ENCODE assay signal across 15 mouse cellular contexts in the genomic region with DNA sequence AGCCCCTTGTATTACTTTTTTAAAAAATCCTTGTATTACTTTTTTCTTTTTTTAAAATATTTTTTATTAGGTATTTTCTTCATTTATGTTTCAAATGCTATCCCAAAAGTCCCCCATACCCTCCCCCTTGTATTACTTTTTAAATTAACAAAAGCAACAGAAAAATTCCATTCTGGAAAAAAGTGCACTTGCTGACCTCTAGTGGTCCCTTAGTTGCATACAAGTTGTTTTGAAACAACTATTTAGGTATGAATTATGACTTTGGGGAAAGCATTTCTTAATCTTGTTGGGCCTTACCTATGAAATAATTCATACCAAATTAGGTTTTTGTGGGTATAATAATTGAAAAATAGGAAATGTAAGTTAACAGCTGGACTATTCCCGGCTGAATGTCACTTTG. TPM values are rescaled to one million over a fixed set of nuclear protein-coding genes. Genes with fewer than 3 reads are reported as not detected.
DNase-seq lines count a peak whose midpoint lies in the region; ATAC-seq and TF ChIP-seq lines count a peak whose summit lies in the region.
"Had no signal": no experiment of that assay in that cellular context is flagged by ENCODE, and none has a peak within 500 bp of the region (broad histone marks: within the 10 kb centered on the region; RNA-seq: fewer than 3 reads in every experiment).

No protein-coding gene starts in this region.

- H3K9ac ChIP-seq in kidney, postnatal 0 days (ENCODE audit: low read depth, low read length): no peak overlapping the region
- H3K9ac ChIP-seq in midbrain, postnatal 0 days (replicated peaks; ENCODE audit: low read length, poor library complexity, severe bottlenecking): no peak overlapping the region
- no peak overlapping the region for H3K9ac ChIP-seq in midbrain, embryonic 13.5 days (replicated peaks)
- H3K9ac ChIP-seq: embryonic facial prominence, embryonic 15.5 days had no signal

- peak; percentile 47 for DNase-seq in embryo, embryonic 10.5 days (ENCODE audit: low spot score)
- no peak for DNase-seq in embryo, embryonic 10 days (ENCODE audit: low spot score)
- peak; percentile 60 for DNase-seq in kidney, postnatal 0 days (ENCODE audit: low spot score)
- no peak for DNase-seq in kidney, adult 18-20 months
- peak; percentile 15 for DNase-seq in midbrain, postnatal 0 days (ENCODE audit: low spot score)
- no peak for DNase-seq in adrenal gland, adult 8-10 months
- DNase-seq in cerebellum, postnatal 25 days: no peak
- DNase-seq: adrenal gland, postnatal 25 days; cerebellum, adult 2 months; kidney, postnatal 25 days; left cerebral cortex, postnatal 4 days had no signal

- no peaks in the 10 kb centered on the region for H3K9me3 ChIP-seq in kidney, postnatal 0 days (replicated peaks; ENCODE audit: low read length)
- H3K9me3 ChIP-seq in midbrain, postnatal 0 days (ENCODE audit: low read length): no peaks in the 10 kb centered on the region
- H3K9me3 ChIP-seq in midbrain, embryonic 13.5 days: no peaks in the 10 kb centered on the region
- H3K9me3 ChIP-seq: embryonic facial prominence, embryonic 15.5 days had no signal

- no peaks in the 10 kb centered on the region for H3K27me3 ChIP-seq in kidney, postnatal 0 days (ENCODE audit: insufficient read depth, low read length)
- H3K27me3 ChIP-seq in midbrain, postnatal 0 days (ENCODE audit: insufficient read depth, low read length): 0 out of 2 replicates have a peak, but pooled peaks cover 5% of the 10 kb centered on the region
- H3K27me3 ChIP-seq in midbrain, embryonic 13.5 days: no peaks in the 10 kb centered on the region

- no peaks in the 10 kb centered on the region for H3K36me3 ChIP-seq in kidney, postnatal 0 days (ENCODE audit: insufficient read depth, low read length)
- H3K36me3 ChIP-seq in midbrain, postnatal 0 days (ENCODE audit: insufficient read depth, low read length): no peaks in the 10 kb centered on the region
- H3K36me3 ChIP-seq in midbrain, embryonic 13.5 days: no peaks in the 10 kb centered on the region
- H3K36me3 ChIP-seq: embryonic facial prominence, embryonic 15.5 days had no signal

- 40% methylated on average over 1 of the region's 1 CpGs for WGBS in kidney, postnatal 0 days
- 44% methylated on average over 1 of the region's 1 CpGs for WGBS in midbrain, postnatal 0 days
- WGBS in midbrain, embryonic 13.5 days: 47% methylated on average over 1 of the region's 1 CpGs

- peak; percentile 69 for TF ChIP-seq CTCF in kidney, postnatal 0 days (IDR thresholded peaks at IDR 0.05; ENCODE audit: low read depth)
- peak; percentile 69 for TF ChIP-seq CTCF in midbrain, postnatal 0 days (IDR thresholded peaks at IDR 0.05)

- H3K4me2 ChIP-seq in kidney, postnatal 0 days (ENCODE audit: low read length): no peak overlapping the region
- no peak overlapping the region for H3K4me2 ChIP-seq in midbrain, postnatal 0 days (ENCODE audit: low read depth, low read length, poor library complexity, severe bottlenecking)
- no peak overlapping the region for H3K4me2 ChIP-seq in midbrain, embryonic 13.5 days (replicated peaks)
- H3K4me2 ChIP-seq: embryonic facial prominence, embryonic 15.5 days had no signal

- no peak overlapping the region for H3K27ac ChIP-seq in kidney, postnatal 0 days
- no peak overlapping the region for H3K27ac ChIP-seq in midbrain, postnatal 0 days (ENCODE audit: low read depth, low read length)
- no peak overlapping the region for H3K27ac ChIP-seq in midbrain, embryonic 13.5 days
- H3K27ac ChIP-seq: embryonic facial prominence, embryonic 15.5 days had no signal

- ATAC-seq in kidney, postnatal 0 days (replicated peaks; ENCODE audit: low FRiP score, low read depth): no peak
- ATAC-seq in midbrain, postnatal 0 days (ENCODE audit: low FRiP score): no peak
- ATAC-seq in midbrain, embryonic 13.5 days: no peak

- no peak overlapping the region for H3K4me3 ChIP-seq in kidney, postnatal 0 days (replicated peaks; ENCODE audit: low read depth, low read length)
- H3K4me3 ChIP-seq in midbrain, postnatal 0 days (ENCODE audit: low read depth, low read length): no peak overlapping the region
- H3K4me3 ChIP-seq in midbrain, embryonic 13.5 days (replicated peaks): no peak overlapping the region
- H3K4me3 ChIP-seq: embryonic facial prominence, embryonic 15.5 days had no signal

- no peaks in the 10 kb centered on the region for H3K4me1 ChIP-seq in kidney, postnatal 0 days (replicated peaks; ENCODE audit: insufficient read depth, low read length)
- H3K4me1 ChIP-seq in midbrain, postnatal 0 days (ENCODE audit: insufficient read depth, low read length): no peaks in the 10 kb centered on the region
- H3K4me1 ChIP-seq in midbrain, embryonic 13.5 days (replicated peaks): no peaks in the 10 kb centered on the region
- H3K4me1 ChIP-seq: embryonic facial prominence, embryonic 15.5 days had no signal

RNA-seq across cellular contexts. Expression of a gene that starts 13.4 kb away (rescaled TPM):
- polyA plus RNA-seq in kidney, postnatal 0 days (2015; fragmentation: Nextera tagmentation; extraction: Ambion mirVana): 0.23 and 0.47 TPM in 2 replicates
- total RNA-seq in midbrain, postnatal 0 days (2014; rRNA removed): not detected in 2 replicates
- polyA plus RNA-seq in midbrain, postnatal 0 days (2015; fragmentation: Nextera tagmentation; extraction: Ambion mirVana): 0.12 TPM in 1 of 2 replicates, not detected in the other
- not detected in 2 replicates for polyA plus RNA-seq in midbrain, embryonic 13.5 days (2015; fragmentation: Nextera tagmentation; extraction: Ambion mirVana)
- 1 to 10 TPM in 2 of 4 experiments, under 1 TPM in 2; 0.52 to 2.7 (median 1.1) TPM for total RNA-seq in adrenal gland, adult 8-10 months (2022)
- total RNA-seq: hematopoietic stem cell, adult 5-6 weeks; left cerebral cortex, postnatal 4 days; megakaryocyte progenitor cell, adult 5-6 weeks had no signal
- polyA plus RNA-seq: cerebellum, adult 2 months had no signal

RNA-seq across cellular contexts. Expression of a gene that starts 22.4 kb away (rescaled TPM):
- polyA plus RNA-seq in kidney, postnatal 0 days (2015; fragmentation: Nextera tagmentation; extraction: Ambion mirVana): 99.7 and 101 TPM in 2 replicates
- total RNA-seq in midbrain, postnatal 0 days (2014; rRNA removed): 73.6 and 119 TPM in 2 replicates
- 74.0 and 79.5 TPM in 2 replicates for polyA plus RNA-seq in midbrain, postnatal 0 days (2015; fragmentation: Nextera tagmentation; extraction: Ambion mirVana)
- 43.9 and 49.7 TPM in 2 replicates for polyA plus RNA-seq in midbrain, embryonic 13.5 days (2015; fragmentation: Nextera tagmentation; extraction: Ambion mirVana)
- total RNA-seq in adrenal gland, adult 8-10 months (2022): 10 to 100 TPM; 81.9 to 99.1 (median 92.7) TPM

RNA-seq across cellular contexts. Expression of a gene that starts 32.7 kb away (rescaled TPM):
- polyA plus RNA-seq in kidney, postnatal 0 days (2015; fragmentation: Nextera tagmentation; extraction: Ambion mirVana): 88.0 and 90.7 TPM in 2 replicates
- total RNA-seq in midbrain, postnatal 0 days (2014; rRNA removed): 11.7 and 14.0 TPM in 2 replicates
- polyA plus RNA-seq in midbrain, postnatal 0 days (2015; fragmentation: Nextera tagmentation; extraction: Ambion mirVana): 18.2 and 20.8 TPM in 2 replicates
- 17.9 and 18.4 TPM in 2 replicates for polyA plus RNA-seq in midbrain, embryonic 13.5 days (2015; fragmentation: Nextera tagmentation; extraction: Ambion mirVana)
- total RNA-seq in adrenal gland, adult 8-10 months (2022): 10 to 100 TPM; 26.4 to 36.0 (median 32.1) TPM

RNA-seq across cellular contexts. Expression of a gene that starts 48.3 kb away (rescaled TPM):
- polyA plus RNA-seq in kidney, postnatal 0 days (2015; fragmentation: Nextera tagmentation; extraction: Ambion mirVana): 6.8 and 8.2 TPM in 2 replicates
- total RNA-seq in midbrain, postnatal 0 days (2014; rRNA removed): 0.28 TPM in 1 of 2 replicates, not detected in the other
- 0.31 TPM in 1 of 2 replicates, not detected in the other for polyA plus RNA-seq in midbrain, postnatal 0 days (2015; fragmentation: Nextera tagmentation; extraction: Ambion mirVana)
- 0.28 TPM in 1 of 2 replicates, not detected in the other for polyA plus RNA-seq in midbrain, embryonic 13.5 days (2015; fragmentation: Nextera tagmentation; extraction: Ambion mirVana)
- 1 to 10 TPM; 2.0 to 5.8 (median 2.7) TPM for total RNA-seq in adrenal gland, adult 8-10 months (2022)
- total RNA-seq: hematopoietic stem cell, adult 5-6 weeks; megakaryocyte progenitor cell, adult 5-6 weeks had no signal

Comparison
In these comparisons a context has a peak if more than half of its experiments do, and no peak if none do; other contexts are left out.
1. DNase-seq: peak in embryo, embryonic 10.5 days (single experiment), kidney, postnatal 0 days (single experiment) and midbrain, postnatal 0 days (single experiment); none in embryo, embryonic 10 days (single experiment), kidney, adult 18-20 months (single experiment), adrenal gland, adult 8-10 months (single experiment) and cerebellum, postnatal 25 days (0 of 2).